Mouse (Mus musculus) myocyte (in vitro differentiated cells): Measurements from ENCODE around the gene Tmem132d.

Experiments
- MYOG ChIP-seq, 3 experiments: IDR thresholded peaks; one replicate each; pipeline ENCODE4 v1.6.1; 2011; ENCODE audit warnings: control low read depth in 2 of 3, low read depth in 2 of 3, mild to moderate bottlenecking in 2 of 3; ENCODE audit not compliant: insufficient read length in 2 of 3, control insufficient read depth in 1 of 3, insufficient read depth in 1 of 3
- POLR2A ChIP-seq: IDR thresholded peaks from one replicate; pipeline ENCODE4 v1.6.1; 2011; ENCODE audit warnings: low read depth, mild to moderate bottlenecking, control low read depth, moderate library complexity; ENCODE audit not compliant: insufficient read length
- POLR2AphosphoS2 ChIP-seq: IDR thresholded peaks from one replicate; pipeline ENCODE4 v1.6.1; 2011; ENCODE audit warnings: low read depth, control low read depth; ENCODE audit not compliant: insufficient read length
- TCF12 ChIP-seq: IDR thresholded peaks from one replicate; pipeline ENCODE4 v1.6.1; 2011; ENCODE audit warnings: mild to moderate bottlenecking, control low read depth; ENCODE audit not compliant: poor library complexity, insufficient read depth, severe bottlenecking
- TCF3 ChIP-seq: IDR thresholded peaks from one replicate; pipeline ENCODE4 v1.6.1; 2011; ENCODE audit warnings: low read depth, control low read depth; ENCODE audit not compliant: insufficient read length
- USF1 ChIP-seq: IDR thresholded peaks from one replicate; pipeline ENCODE4 v1.6.1; 2011; ENCODE audit warnings: low read depth, mild to moderate bottlenecking, control low read depth, moderate library complexity

DNA sequence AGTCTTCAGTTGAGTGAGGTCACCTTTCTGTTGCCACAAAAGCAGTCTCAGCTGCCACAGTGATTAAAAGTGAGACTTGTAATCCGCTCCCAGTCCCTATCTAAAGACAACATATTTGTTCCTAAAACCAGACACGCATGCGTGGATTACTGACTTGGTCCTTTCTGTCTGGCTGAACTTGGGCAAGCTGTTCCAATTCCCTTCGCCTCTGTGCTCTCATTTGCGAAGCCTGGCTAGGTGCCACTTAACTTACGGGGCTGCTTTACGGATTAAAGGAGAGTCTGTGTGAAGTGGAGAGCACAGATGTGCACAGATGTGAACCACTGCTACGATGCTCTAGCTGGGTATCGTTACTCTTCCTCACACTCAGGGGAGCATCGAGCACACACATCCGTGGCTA is 518.7 kb downstream of the Tmem132d start:
- TF ChIP-seq TCF12 (no peak), USF1 (no peak), POLR2A (no peak), POLR2AphosphoS2 (no peak), TCF3 (no peak), MYOG (IDR thresholded peaks at IDR 0.05; ENCODE audit: control insufficient read depth in 1 of 3, insufficient read depth in 1 of 3, insufficient read length in 2 of 3, low read depth in 2 of 3) (no peak)
